Mouse (Mus musculus) layer of hippocampus, adult 18-20 months (tissue): ENCODE results near the gene Clmn. TPM values are rescaled to one million over a fixed set of nuclear protein-coding genes. Genes with fewer than 3 reads are reported as not detected.
A peak's percentile ranks its signal among the peaks of the same experiment; 100 is the strongest.

Experiments
- DNase-seq, 2 experiments: peaks; one replicate each; pipeline ENCODE4 v3.0.0; 2022; ENCODE audit warnings: low spot score in 2 of 2
- long read RNA-seq: library from polyadenylated mRNA; stranded (forward); transcript quantifications from one replicate; pipeline ENCODE4 v2.0.0, GENCODE M21; 2021
- total RNA-seq, 2 experiments: library from RNA; stranded (reverse); gene quantifications; 2 replicates each; pipeline ENCODE4 v1.2.3; 2021

The Clmn gene
- total RNA-seq, result 100 to 1,000 TPM; 106 to 115 TPM
- long read RNA-seq, full-length matches to known transcripts, result 7 of 49 reads
- long read RNA-seq, partial matches to known transcripts, result 5 of 49 reads
- long read RNA-seq, other reads (novel, unspliced or antisense), result 37 of 49 reads

DNA sequence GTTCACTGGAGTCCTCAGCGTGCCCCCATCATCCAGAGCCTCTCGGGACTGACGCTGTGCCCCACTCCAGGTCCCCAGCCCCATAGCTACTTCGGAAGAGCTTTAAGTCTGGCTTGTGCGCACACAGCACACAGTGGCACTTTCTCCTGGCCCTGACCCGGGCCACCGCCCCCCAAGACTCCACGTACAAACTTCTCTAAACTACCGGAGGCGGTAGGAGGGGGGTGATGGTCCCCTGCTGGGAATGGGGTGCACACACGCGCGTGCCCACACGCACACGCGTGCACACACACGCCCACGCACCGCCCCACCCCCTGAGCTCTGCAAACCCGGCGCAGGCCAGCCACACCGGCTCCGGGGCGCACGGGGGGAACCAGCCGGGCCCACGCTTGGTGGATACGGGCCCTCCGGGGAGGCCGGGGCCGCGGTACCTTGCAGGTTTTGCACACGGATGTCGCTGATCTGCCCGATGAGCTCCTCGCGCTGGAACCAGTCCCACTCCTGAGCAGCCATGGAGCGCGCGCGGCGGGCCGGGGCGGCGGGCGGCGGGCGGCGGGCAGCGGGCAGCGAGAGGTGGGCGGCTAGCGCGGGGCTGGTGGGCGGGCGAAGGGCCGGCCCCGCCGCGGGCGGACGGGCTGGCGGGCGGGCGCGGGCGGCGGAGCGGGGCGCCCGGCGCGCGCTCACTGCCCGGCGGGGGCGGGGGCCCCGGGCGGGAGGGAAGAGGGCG, at the start of gene Clmn:
Clmn (minus strand) TSS at position 638 of the 727 bp plus-strand sequence.
- peak; percentile 40 to 71 for DNase-seq

DNA sequence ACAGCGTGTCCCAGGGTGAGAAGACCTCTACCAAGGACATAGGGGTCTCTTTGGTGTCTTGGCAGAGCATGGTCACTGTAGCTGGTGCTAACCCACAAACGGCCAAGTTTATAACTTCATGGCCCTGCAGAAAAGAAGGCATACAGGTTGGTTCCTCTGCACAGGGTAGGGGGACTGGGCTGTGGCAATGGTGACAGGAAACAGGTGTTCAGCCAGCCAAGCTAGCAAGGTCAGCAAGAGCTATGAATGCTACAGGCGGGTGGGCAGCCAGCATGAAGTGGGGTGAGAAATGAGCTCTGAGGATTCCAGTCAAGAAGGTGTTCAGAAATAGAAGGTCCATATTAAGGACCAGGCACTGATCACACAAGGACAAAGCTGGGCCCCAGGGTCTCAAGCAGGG, 48.1 kb upstream of the Clmn start:
- no peak for DNase-seq

DNA sequence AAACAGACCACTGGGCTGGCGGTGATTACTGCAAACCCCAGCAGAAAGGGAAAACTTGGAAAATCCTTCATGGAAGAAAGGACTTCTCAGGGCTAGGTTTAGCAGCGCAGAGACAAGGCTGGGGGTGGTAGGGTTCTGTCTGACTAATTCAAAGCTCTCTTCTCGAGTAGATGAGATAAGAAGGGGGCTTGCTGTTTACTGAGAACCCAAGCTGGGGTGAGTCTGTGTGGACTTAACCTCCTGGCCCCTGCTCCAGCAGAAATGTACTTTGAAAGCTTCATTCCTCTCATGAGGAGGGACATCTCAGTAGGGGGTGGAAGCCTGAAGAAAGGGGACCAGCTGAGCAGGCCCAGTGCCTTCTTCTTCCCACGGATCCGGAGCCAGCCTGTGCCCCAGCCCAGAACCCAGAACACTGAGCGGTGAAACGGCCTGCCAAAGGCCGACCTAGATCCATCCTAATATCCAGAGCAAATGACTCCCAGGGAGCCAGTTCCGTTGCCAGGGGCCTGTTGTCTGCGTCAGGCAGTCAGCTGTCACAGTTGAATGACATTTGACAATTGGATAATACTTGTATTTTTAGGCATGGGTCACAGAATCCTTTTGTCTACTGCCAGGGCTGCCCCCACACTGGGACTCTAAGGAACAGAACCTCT, 47.5 kb upstream of the Clmn start:
- peak; percentile 53 to 77 for DNase-seq

DNA sequence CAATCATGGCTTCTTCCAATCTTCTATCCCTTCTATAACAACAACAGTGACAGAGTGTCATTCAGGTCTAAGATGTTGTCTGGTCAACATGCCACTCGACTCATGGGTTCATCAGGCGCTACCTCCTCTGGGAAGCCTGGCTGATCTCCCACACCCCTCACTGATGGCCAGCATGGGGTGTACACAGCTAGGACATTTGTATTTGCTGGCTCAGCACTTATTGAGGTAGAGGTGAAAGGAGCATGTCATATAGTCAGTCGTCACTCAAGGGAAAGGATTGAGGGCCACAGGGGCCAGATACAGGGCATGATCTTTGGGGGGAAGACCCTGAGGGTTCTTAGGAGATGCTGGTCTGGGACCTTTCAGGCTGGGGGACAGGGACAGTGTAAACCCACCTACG, 44.9 kb upstream of the Clmn start:
- no peak for DNase-seq

DNA sequence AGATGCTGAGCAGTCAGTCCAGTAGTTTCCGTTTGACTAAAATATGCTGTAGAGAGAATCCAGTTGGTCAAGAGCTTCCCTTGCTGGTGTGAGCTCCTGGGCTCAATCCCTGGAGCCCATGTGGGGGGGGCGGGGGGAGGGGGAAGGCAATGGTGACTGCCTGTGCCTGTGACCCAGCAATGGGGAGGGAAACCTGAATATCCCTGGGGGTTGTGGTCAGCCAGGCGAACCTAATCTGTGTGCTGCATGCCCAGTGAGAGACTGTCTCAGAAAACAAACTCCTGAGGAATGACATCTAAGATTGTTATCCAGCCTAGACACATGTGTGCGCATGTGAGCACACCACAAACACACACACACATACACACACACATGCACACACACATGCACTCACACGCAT, 44.1 kb upstream of the Clmn start:
- no peak for DNase-seq

DNA sequence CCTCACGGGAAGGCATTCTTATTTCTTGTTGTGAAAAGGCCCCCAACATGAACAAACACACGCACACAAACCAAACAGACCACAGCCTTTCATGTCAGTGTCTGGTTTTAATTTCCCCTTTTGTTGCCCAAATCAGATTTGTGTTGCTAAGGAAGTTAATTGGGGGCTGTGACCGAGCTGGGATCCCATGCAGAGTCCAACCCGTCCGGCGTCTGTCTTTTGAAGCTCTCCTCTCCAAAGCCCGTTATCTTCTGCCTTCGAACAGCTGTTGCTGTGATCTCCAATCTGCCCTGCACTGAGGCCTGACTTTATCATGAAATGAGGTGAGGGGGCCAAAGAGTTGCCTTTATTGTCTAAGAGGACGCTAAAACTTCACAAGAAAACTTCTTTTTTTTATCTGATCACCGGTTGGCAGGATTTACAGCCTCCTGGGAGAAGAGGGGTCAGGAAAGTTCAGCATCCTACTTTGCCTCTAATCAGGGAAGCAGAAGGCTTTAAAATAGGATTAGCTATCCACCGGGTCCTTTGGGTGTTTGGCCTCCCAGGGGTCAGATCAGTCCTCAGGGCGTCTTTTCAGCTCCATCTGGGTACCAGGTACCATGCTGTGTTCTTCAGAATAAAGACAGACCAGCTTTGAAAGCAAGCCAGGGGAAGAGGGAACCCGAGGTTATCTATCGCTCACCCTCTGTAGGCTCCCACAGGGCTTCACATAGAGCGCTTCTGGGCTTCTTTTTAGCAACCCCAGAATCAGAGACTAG, 43.3 kb upstream of the Clmn start:
- DNase-seq, result no peak

DNA sequence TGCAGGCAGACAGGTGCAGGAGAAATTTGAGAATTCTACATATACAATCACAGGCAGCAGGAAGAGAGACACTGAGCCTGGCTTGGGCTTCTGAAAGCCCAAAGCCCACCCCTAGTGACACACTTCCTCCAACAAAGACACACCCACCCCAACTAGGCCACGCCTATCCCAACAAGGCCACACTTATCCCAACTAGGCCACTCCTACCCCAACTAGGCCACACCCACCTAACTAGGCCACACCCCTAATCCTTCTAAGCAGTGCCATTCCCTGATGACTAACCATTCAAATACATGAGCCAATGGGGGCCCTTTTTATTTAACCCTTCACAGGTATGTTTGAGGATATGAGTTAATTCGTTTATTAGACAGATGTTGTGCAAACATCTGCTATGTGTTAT, 42.3 kb upstream of the Clmn start:
- no peak for DNase-seq

DNA sequence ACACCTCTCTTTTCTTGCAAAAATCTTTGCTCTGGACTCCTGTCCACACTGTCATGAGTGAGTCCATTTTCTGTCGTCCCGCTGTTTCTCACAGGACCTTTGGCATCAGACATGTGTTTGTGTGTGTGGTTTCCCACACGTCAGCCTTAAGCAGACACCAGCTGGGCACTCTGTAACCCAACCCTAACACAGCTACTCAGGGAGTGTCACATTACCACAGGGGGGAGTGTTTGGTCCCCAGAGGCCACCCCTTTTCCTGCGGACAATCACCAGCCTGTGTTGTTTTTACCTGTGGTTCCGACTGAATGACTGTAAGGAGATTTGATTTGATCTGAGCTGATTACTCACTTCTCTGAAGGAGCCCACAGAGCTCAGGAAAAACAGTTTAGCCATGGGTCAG, 39.3 kb upstream of the Clmn start:
- no peak for DNase-seq

DNA sequence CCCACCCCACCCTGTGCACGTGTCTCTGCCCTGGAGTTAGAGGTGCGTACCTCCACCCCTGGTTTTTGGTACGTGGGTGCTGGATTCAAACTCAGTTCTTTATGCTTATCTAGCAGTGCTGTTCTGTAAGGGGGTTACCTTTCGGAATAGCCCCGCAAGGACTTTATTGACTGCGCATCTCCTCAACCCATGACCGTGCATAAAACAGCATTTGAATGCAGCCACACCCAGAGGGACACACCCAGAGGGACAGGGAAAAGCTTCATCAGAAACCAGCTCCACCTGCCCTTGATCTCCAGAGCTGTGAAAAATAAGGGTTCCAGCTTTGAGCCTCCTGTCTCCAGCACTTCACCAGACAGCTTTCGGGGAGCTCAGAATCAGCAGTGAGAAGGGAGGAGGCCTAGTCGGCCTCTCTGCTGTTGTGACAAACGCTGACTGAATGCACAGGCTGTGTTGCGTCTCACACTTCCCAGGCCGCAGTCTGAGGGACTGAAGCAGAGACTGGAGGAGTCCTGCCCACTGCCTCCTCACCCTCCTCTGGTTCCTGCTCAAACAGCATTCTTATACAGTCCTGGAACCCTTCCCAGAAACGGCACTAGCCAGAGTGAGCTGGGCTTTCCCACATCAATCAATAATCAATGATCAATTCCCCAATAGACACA, 37.6 kb upstream of the Clmn start:
- no peak for DNase-seq

DNA sequence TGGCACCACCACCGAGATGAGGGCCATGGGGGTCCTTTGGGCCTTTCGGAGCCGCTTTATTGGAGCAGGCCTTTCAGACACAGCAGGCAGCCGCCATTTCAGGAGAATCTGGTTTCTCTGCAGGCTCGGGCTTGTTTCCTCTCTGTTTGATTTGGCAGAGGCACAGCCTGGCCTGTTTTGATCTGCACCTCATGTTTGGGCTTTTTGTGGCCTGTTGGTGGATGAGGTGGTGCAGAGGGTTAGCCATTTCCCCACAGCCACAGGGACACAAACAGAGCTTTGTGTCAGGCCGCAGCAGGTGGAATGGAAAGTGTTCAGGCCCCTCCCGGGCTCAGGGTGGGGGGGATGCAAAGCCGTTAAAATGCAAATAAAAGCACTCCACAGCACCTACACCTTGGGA, 36.4 kb upstream of the Clmn start:
- DNase-seq, result peak in 1 of 2 experiments; percentile 11

DNA sequence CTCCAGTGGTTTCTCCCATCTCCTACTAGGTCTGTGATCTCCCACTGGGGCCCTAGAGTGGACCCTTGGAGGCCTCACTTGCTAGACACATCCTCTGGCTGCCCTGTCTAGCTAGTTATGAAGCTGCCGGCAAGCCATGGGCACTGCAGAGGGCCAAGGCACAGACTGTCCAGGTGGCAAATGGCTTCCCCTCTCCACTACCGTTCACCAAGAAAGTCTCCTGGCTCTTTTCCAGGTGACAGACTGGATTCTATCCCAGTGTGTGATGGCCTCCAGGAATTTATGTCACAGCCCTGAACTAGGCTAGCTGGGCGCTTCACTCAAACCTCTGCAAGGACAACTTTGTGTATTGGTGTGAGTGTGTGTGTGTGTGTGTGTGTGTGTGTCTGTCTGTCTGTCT, 35.0 kb upstream of the Clmn start:
- DNase-seq, result no peak

DNA sequence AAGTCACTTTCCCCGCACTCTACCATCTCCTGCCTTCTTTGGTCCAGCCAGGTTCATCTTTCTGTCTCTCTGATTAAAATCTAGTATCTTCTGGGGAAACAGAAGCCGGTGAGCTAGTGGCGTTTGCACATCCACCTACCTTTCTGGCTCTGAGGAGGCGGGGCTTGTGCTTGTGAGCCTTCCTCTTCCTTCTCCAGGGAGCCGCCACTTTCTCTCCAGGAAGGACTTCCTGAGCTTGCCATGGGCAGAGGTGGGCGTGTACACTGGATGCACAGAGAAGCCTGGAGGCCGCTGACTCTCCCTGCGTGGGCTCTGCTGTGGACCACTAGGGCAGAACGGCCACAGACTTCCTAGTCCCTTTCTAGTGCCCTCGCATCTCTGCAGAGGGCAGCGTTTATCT, 34.3 kb upstream of the Clmn start:
- no peak for DNase-seq

DNA sequence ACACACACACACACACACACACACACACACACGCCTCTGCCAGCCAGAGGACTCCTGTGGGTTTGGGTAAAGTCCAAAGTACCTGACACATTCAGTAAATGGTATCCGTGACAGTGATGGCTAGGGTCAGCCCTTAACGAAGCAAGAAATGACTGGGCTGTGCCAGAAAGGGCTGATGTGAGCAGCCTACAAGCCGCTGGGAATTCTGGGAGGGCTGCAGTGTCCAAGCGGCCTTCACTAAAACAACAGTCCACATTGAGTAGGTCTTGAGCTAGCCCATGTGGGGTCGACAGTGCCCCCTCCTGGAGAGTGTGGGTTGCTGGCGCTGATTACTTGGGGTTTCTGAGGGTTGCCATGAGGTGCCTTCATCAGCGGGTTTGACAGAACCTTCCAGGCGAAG, 33.8 kb upstream of the Clmn start:
- DNase-seq, result peak in 1 of 2 experiments; percentile 31

DNA sequence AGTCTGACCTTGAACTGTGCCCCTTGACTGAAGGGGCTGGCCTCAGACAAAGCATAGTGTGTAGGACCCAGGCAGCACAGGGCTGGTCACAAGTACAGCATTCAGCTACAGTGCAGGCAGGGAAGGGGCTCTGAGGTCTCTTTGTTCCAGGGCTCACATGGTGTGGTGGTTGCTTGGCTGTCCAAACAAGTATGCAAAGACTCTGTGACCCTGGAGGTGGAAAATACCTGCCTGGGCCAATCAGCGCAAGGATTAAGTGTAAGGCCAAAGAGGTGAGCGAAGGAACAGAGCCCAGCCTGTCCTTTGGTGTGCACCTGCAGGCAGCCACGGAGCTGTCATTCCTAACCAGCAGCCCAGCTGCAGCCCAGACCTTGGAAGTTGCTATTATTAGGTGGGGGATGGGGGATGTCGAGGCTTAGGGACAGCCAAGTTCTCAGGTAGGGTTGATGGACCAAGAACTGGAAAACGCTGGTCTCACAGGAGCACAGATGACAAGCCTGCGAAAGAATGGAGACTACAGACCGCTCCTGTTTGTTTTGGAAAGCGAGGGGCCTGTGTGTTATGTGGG, 32.3 kb upstream of the Clmn start:
- no peak for DNase-seq

DNA sequence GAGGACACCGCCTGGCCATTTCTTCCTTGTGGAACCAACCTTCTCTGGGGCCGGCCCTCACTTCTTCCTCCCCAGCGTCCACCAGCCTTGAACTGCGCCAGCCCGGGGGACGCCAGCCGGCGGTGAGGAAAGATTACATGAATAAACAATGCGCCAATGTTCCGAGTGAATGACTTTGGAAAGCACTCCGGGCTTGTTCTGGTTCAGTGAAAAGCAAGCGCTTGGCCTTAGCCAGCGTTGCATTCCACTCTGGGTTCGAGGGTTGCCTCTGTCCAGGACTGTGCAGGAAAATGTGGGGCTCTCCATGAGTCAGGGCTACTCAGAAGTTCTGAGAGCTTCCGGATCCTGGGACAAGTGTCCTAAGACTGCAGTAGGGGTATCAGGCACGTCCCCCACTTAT, 31.8 kb upstream of the Clmn start:
- DNase-seq, result peak; percentile 19 to 61

DNA sequence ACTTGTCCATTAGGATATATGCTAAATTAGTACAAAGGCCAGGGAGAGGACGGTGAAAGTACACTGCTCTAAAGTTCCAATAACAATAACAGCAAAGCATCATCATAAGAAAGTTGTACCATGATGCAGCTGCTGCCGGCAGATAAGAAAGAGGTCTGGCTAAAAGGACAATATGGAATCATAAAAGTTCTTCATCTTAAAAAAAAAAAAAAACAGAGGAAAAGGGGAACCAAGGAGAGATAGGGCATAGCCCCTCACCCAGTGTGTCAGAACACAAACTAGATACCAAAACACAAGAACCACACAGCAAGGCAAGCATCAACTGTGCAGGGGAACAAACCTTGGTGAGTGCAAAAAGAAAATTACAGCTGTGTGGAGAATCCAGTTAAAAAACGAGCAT, 27.4 kb upstream of the Clmn start:
- DNase-seq, result no peak

DNA sequence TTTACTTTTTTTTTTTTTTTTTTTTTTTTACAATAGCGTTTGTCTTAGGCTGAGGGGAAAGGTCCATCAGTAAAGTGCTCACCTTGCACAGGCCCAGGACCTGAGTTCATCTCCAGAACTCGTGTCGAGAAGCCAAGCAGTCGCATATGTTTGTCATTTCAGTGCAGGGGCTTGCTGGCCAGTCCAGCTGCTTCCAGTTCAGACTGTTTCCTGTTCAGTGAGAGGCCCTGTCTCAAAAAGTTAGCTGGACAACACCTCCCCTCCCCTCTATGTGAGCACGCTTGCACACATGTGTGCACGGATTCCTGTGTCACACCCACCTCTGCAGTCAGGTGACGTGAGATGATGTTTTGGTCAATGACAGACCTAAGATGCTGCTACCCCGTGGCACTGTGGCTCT, 25.2 kb upstream of the Clmn start:
- DNase-seq, result no peak

DNA sequence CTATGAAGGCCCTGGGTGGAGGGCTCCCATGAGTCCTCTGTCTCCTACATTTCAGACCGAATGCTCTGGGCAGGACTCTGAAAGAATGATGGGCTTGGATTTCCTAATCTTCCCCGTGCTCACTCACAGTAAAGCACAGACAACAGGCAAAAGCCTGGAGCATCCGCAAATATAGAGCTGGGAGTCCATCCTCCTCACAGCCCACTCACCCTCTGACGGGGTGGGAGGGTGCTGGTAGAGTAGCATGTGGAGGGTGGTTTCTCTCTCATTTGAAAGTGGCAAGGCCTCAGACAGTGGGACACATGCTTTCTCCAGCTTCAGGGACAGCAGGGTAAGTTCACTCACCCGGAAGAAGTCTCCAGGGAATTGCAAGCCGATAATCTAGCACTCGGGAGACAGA, 21.2 kb upstream of the Clmn start:
- DNase-seq, result peak; percentile 43 to 65

DNA sequence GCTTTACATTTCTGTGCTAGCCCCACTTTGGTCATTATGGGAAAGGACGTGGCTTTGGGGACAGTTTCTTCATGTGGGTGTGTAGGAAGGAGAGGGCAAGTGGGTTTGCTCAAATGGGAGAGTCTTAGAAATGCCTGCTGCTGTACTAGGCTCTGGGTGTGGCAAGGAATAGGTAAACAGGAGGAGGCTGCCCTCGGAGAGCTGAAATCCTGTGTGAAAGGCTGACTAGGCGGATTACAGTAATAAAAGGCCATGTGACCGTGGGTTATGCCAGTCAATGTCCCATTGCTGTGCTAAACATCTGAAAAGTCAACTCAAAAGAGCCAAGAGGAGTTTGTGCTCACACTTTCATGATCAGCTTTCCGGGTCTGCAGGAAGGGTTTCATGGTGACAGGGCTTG, 17.7 kb upstream of the Clmn start:
- no peak for DNase-seq

DNA sequence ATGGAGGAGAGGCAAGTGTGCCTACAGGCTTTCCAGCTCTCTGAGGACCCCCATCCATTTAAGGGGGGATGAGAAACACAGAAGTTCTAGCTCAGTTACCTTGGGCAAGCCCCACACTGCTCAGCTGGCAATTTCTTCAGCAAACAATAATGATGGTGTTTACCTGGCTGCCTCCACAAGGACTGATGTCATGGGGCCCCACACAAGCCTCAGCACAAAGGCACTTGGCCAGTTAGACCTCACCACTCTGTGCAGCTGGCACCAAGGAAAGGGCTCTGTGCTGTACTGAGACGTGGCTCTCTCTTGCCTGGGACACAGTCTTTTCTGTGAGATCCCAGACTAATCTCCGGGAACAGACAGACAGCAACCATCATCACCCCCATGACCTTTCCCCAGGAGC, 17.2 kb upstream of the Clmn start:
- DNase-seq, result no peak

DNA sequence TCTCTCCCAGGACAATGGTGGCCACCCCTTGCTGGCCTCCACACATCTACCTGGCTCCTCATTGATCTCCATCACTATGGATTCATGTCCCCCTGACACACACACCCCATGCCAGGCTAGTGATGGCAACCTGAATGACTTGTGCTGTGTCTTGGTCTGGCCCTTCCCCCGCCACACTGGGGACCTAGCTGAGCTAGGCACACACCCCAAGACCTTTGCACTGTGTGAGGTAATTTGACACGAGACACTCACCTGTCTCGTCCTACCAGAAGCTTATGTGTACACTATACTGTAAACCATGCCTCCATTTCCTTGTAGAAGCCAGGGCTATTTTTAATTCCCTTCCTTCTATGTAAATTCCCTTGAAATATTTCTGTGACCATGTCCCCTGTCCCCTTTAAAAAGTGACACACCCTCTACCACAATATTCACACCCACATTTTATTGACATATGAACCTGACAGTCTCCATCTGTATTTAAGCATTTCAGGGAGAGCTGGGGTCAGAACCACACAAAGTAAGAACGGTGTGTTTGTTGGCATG, 16.7 kb upstream of the Clmn start:
- no peak for DNase-seq
